Mouse (Mus musculus): Measurements from ENCODE around the gene Pramef25.
"Not testable (repeated sequence)": the region's sequence is repeated elsewhere in the genome, so short reads cannot be mapped to it uniquely, and the experiment has no call there.

Pramef25 gene

GRCm38 (mm10) chr4:143950916-143951315 lies at the start of gene Pramef25:
TSS of gene Pramef25 (minus strand) at chr4:143951016.
- not testable (repeated sequence) for DNase-seq (ENCODE audit: low read depth, low spot score)

GRCm38 (mm10) chr4:143994269-143994668 lies 43.5 kb upstream of the Pramef25 start, which contains the start of gene Pramef17:
TSS of gene Pramef17 (minus strand) at chr4:143994369.
- DNase-seq (ENCODE audit: low read depth, low spot score), result not testable (repeated sequence)

GRCm38 (mm10) chr4:143988126-143988525 lies 37.3 kb upstream of the Pramef25 start:
- DNase-seq (ENCODE audit: low read depth, low spot score), result not testable (repeated sequence)

- DNase-seq (ENCODE audit: low read depth, low spot score), result not testable (repeated sequence)
These were observed 36.7 kb upstream of the Pramef25 start for GRCm38 (mm10) chr4:143987475-143987941.

- DNase-seq (ENCODE audit: low read depth, low spot score), result not testable (repeated sequence)
These were observed 34.9 kb upstream of the Pramef25 start for GRCm38 (mm10) chr4:143985733-143986132.

GRCm38 (mm10) chr4:143985165-143985564 lies 34.3 kb upstream of the Pramef25 start:
- not testable (repeated sequence) for DNase-seq (ENCODE audit: low read depth, low spot score)

- DNase-seq (ENCODE audit: low read depth, low spot score), result peak; percentile 85
These were observed 32.6 kb upstream of the Pramef25 start for GRCm38 (mm10) chr4:143983446-143983845.

GRCm38 (mm10) chr4:143966850-143967249 lies 16.0 kb upstream of the Pramef25 start, which contains the start of gene Gm13101:
TSS of gene Gm13101 (minus strand) at chr4:143966950.
- not testable (repeated sequence) for DNase-seq (ENCODE audit: low read depth, low spot score)

- DNase-seq (ENCODE audit: low read depth, low spot score), result not testable (repeated sequence)
These were observed 50.5 kb downstream of the Pramef25 start, which contains the start of gene Pramef6 for GRCm38 (mm10) chr4:143900280-143900679. TSS of gene Pramef6 (minus strand) at chr4:143900380.

Measured in R1 (cell line).